Mouse (Mus musculus) myocyte (in vitro differentiated cells): ENCODE measurements around the gene Shank2. TPM values are rescaled to one million over a fixed set of nuclear protein-coding genes. Genes with fewer than 3 reads are reported as not detected.

Experiments
- H3K27me3 ChIP-seq: one replicate; pipeline ENCODE4 v1.6.1; 2011; ENCODE audit not compliant: control insufficient read depth, insufficient read depth, insufficient read length
- H3K36me3 ChIP-seq: one replicate; pipeline ENCODE4 v1.6.1; 2011; ENCODE audit not compliant: control insufficient read depth, insufficient read depth
- H3K4me2 ChIP-seq: one replicate; pipeline ENCODE4 v1.6.1; 2011; ENCODE audit warnings: low read depth, control low read depth
- H3K4me3 ChIP-seq: one replicate; pipeline ENCODE4 v1.5.1; 2011; ENCODE audit warnings: mild to moderate bottlenecking, control low read depth, moderate library complexity
- H3K79me2 ChIP-seq: one replicate; pipeline ENCODE4 v1.6.1; 2011; ENCODE audit not compliant: control insufficient read depth, insufficient read depth
- H3ac ChIP-seq: one replicate; pipeline ENCODE4 v1.6.1; 2011; ENCODE audit not compliant: control insufficient read depth, insufficient read length
- CEBPB ChIP-seq: IDR thresholded peaks from 2 replicates; pipeline ENCODE4 v1.6.1; 2011; ENCODE audit warnings: mild to moderate bottlenecking, moderate library complexity; ENCODE audit not compliant: poor library complexity, insufficient read depth, severe bottlenecking
- E2F4 ChIP-seq: IDR thresholded peaks from one replicate; pipeline ENCODE4 v1.6.1; 2011; ENCODE audit warnings: mild to moderate bottlenecking, control low read depth, moderate library complexity; ENCODE audit not compliant: insufficient read depth
- MAX ChIP-seq: IDR thresholded peaks from one replicate; pipeline ENCODE4 v1.6.1; 2011; ENCODE audit warnings: low read depth, mild to moderate bottlenecking, control low read depth
- MYOD1 ChIP-seq, 3 experiments: IDR thresholded peaks; one replicate each; pipeline ENCODE4 v1.6.1; 2011; ENCODE audit warnings: control low read depth in 2 of 3, low read depth in 2 of 3, mild to moderate bottlenecking in 2 of 3, moderate library complexity in 1 of 3; ENCODE audit not compliant: insufficient read length in 2 of 3, control insufficient read depth in 1 of 3
- MYOG ChIP-seq, 3 experiments: IDR thresholded peaks; one replicate each; pipeline ENCODE4 v1.6.1; 2011; ENCODE audit warnings: control low read depth in 2 of 3, low read depth in 2 of 3, mild to moderate bottlenecking in 2 of 3; ENCODE audit not compliant: insufficient read length in 2 of 3, control insufficient read depth in 1 of 3, insufficient read depth in 1 of 3
- POLR2A ChIP-seq: IDR thresholded peaks from one replicate; pipeline ENCODE4 v1.6.1; 2011; ENCODE audit warnings: low read depth, mild to moderate bottlenecking, control low read depth, moderate library complexity; ENCODE audit not compliant: insufficient read length
- POLR2AphosphoS2 ChIP-seq: IDR thresholded peaks from one replicate; pipeline ENCODE4 v1.6.1; 2011; ENCODE audit warnings: low read depth, control low read depth; ENCODE audit not compliant: insufficient read length
- REST ChIP-seq: IDR thresholded peaks from one replicate; pipeline ENCODE4 v1.6.1; 2011; ENCODE audit warnings: mild to moderate bottlenecking, control low read depth, moderate library complexity; ENCODE audit not compliant: insufficient read depth, insufficient read length
- SRF ChIP-seq: IDR thresholded peaks from one replicate; pipeline ENCODE4 v1.6.1; 2011; ENCODE audit warnings: low read depth; ENCODE audit not compliant: control insufficient read depth, insufficient read length
- TCF12 ChIP-seq: IDR thresholded peaks from one replicate; pipeline ENCODE4 v1.6.1; 2011; ENCODE audit warnings: mild to moderate bottlenecking, control low read depth; ENCODE audit not compliant: poor library complexity, insufficient read depth, severe bottlenecking
- TCF3 ChIP-seq: IDR thresholded peaks from one replicate; pipeline ENCODE4 v1.6.1; 2011; ENCODE audit warnings: low read depth, control low read depth; ENCODE audit not compliant: insufficient read length
- USF1 ChIP-seq: IDR thresholded peaks from one replicate; pipeline ENCODE4 v1.6.1; 2011; ENCODE audit warnings: low read depth, mild to moderate bottlenecking, control low read depth, moderate library complexity
- polyA plus RNA-seq: library from polyadenylated mRNA; unstranded; fragments of >200 nt; fragmentation: generic; extraction: Trizol; gene quantifications from one replicate; pipeline ENCODE4 v1.2.1, GENCODE M21; 2012; ENCODE audit warnings: missing spikeins

Gene Shank2
- polyA plus RNA-seq, 1 experiment = 0.07 TPM

DNA sequence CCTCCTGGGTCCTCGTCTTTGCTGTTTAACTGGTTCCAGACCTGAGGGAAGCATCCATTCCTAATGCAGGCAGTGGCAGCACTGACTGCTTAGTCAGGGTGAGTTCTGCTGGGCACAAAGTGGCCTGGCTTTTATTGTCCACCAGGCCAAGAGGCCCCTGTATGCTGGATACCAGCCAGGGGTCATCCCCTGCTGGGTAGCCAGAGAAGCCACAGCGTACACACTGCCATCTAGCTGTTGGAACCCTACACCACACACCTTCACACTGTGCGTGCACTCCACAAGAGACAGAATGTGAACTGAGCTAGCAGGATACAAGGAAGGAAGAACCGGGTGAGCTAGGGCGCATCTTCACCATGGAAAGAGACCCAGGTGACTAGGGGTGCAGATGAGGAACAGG lies 233.1 kb downstream of the Shank2 start:
- no peak for TF ChIP-seq MAX
- TF ChIP-seq MYOD1 (IDR thresholded peaks at IDR 0.05; ENCODE audit: control insufficient read depth in 1 of 3, insufficient read length in 2 of 3, low read depth in 2 of 3) = no peak
- TF ChIP-seq USF1 = no peak
- Histone ChIP-seq H3K4me3 (no peak overlapping the region), H3K4me2 (no peak overlapping the region), H3ac (no peak overlapping the region), H3K79me2 (no peaks in the 10 kb centered on the region), H3K36me3 (no peaks in the 10 kb centered on the region), H3K27me3 (no peaks in the 10 kb centered on the region)

DNA sequence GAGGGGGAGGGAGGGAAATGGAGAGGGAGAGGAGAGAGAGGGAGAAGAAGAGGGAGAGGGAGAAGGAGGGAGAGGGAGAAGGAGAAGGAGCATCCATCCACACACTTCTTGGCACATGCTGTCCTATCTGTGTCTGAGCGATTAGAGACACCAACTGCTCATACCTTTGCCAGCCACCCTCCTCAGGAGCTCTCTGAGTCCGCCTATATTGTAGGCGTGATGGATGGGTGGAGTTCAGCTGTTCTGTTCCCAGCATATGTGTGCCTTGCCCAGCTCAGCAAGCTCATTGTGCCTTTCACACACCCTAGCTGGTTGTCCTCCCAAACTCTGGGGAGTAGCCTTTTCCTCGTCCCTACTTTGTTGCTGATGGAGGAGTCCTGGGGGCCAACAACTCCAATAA lies 233.8 kb downstream of the Shank2 start:
- no peaks in the 10 kb centered on the region for H3K36me3 ChIP-seq
- no peak overlapping the region for H3K4me2 ChIP-seq
- H3K79me2 ChIP-seq = no peaks in the 10 kb centered on the region
- no peaks in the 10 kb centered on the region for H3K27me3 ChIP-seq
- no peak overlapping the region for H3ac ChIP-seq
- TF ChIP-seq TCF12 = no peak
- no peak for TF ChIP-seq MAX
- TF ChIP-seq TCF3 = no peak
- no peak for TF ChIP-seq POLR2AphosphoS2
- TF ChIP-seq POLR2A = no peak
- TF ChIP-seq CEBPB = no peak
- TF ChIP-seq E2F4 = no peak
- TF ChIP-seq MYOD1 (IDR thresholded peaks at IDR 0.05; ENCODE audit: control insufficient read depth in 1 of 3, insufficient read length in 2 of 3, low read depth in 2 of 3) = peak in 1 of 3 experiments; percentile 58
- TF ChIP-seq SRF = no peak
- peak in 1 of 3 experiments; percentile 18 for TF ChIP-seq MYOG (IDR thresholded peaks at IDR 0.05; ENCODE audit: control insufficient read depth in 1 of 3, insufficient read depth in 1 of 3, insufficient read length in 2 of 3, low read depth in 2 of 3)
- no peak overlapping the region for H3K4me3 ChIP-seq

DNA sequence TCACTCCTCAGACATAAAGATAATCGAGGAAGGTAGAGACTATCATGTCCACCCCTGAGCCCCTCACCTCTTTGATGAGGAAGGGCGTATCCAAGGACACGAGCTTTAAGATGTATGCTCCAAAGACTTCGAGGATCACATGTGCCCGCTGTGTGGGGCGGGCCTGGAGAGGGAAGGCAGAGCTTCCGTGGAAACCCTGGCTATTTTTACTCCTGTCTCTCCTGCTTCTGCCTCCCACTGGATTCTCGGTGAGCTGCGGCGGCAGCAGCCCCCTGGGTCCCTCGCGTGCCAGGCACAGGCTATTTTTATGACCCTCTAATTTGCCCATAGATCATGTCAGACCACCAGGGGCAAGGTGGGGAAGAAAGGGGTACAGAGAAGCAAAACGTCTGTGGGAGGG lies 235.1 kb downstream of the Shank2 start:
- no peaks in the 10 kb centered on the region for H3K27me3 ChIP-seq
- no peak overlapping the region for H3K4me2 ChIP-seq
- H3K79me2 ChIP-seq = no peaks in the 10 kb centered on the region
- TF ChIP-seq USF1 (no peak), TCF12 (no peak), CEBPB (no peak), E2F4 (no peak), MAX (no peak), POLR2AphosphoS2 (no peak), POLR2A (no peak), SRF (no peak), MYOG (IDR thresholded peaks at IDR 0.05; ENCODE audit: control insufficient read depth in 1 of 3, insufficient read depth in 1 of 3, insufficient read length in 2 of 3, low read depth in 2 of 3) (no peak), REST (no peak), MYOD1 (IDR thresholded peaks at IDR 0.05; ENCODE audit: control insufficient read depth in 1 of 3, insufficient read length in 2 of 3, low read depth in 2 of 3) (no peak), TCF3 (no peak)
- no peak overlapping the region for H3ac ChIP-seq
- no peak overlapping the region for H3K4me3 ChIP-seq
- no peaks in the 10 kb centered on the region for H3K36me3 ChIP-seq

DNA sequence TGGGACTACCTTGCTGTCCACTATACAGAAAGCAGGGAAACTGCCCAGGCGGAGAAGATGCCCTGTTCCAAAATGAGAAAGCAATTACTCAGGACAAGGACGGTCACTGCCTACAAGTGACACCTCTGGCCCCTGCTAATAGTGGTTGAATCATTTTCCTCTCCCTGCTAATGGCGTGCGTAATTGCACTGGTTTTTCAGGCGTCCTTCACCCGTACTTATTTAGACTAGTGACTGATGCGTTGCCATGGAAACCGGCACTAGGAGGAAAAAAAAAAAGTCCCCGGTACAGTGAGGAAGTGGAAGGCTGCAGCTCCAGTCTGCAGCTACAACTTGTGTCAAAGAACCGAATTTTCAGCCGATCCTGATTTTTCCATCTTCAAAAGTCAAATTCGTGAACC lies 236.7 kb downstream of the Shank2 start:
- Histone ChIP-seq H3K36me3 (no peaks in the 10 kb centered on the region), H3K4me2 (no peak overlapping the region), H3K27me3 (no peaks in the 10 kb centered on the region), H3K79me2 (no peaks in the 10 kb centered on the region), H3K4me3 (no peak overlapping the region), H3ac (no peak overlapping the region)
- TF ChIP-seq TCF3 (no peak), MAX (no peak), CEBPB (no peak), MYOG (IDR thresholded peaks at IDR 0.05; ENCODE audit: control insufficient read depth in 1 of 3, insufficient read depth in 1 of 3, insufficient read length in 2 of 3, low read depth in 2 of 3) (no peak), SRF (no peak), E2F4 (no peak), USF1 (no peak), POLR2A (no peak), MYOD1 (IDR thresholded peaks at IDR 0.05; ENCODE audit: control insufficient read depth in 1 of 3, insufficient read length in 2 of 3, low read depth in 2 of 3) (no peak), REST (no peak), TCF12 (no peak), POLR2AphosphoS2 (no peak)

DNA sequence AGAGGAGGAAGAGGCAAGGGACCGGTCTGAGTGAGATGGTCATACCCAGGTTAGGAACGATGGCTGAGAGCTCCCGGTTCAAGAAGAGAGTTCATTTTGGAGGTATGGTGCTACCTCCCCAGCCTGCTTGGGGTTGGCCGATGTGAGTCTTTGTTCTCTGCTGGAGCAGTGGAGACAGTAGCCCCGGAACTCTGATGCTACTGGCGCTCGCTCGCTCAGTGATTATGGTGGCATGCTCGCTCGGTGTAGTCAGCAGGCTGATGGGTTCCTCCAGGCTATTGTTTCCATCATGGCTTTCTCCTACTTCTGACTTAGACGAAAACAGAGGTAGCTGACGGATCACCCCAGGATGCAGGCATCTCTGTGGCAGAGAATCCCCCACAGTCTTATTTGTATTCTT lies 237.3 kb downstream of the Shank2 start:
- Histone ChIP-seq H3K27me3 (no peaks in the 10 kb centered on the region), H3K79me2 (no peaks in the 10 kb centered on the region), H3K36me3 (no peaks in the 10 kb centered on the region), H3K4me3 (no peak overlapping the region), H3K4me2 (no peak overlapping the region), H3ac (no peak overlapping the region)
- TF ChIP-seq E2F4 (no peak), MAX (no peak), TCF3 (no peak), TCF12 (no peak), REST (no peak), SRF (no peak), MYOG (IDR thresholded peaks at IDR 0.05; ENCODE audit: control insufficient read depth in 1 of 3, insufficient read depth in 1 of 3, insufficient read length in 2 of 3, low read depth in 2 of 3) (no peak), CEBPB (no peak), POLR2A (no peak), MYOD1 (IDR thresholded peaks at IDR 0.05; ENCODE audit: control insufficient read depth in 1 of 3, insufficient read length in 2 of 3, low read depth in 2 of 3) (no peak)
